Mouse (Mus musculus) bone marrow, adult 2 months (tissue): ENCODE results near the gene Gm10188. TPM values are rescaled to one million over a fixed set of nuclear protein-coding genes. Genes with fewer than 3 reads are reported as not detected.

Source experiments
- H3K27ac ChIP-seq: fragments of 200-500 bp; 2 replicates; pipeline ENCODE4 v1.5.1; 2012; ENCODE audit warnings: low read depth, mild to moderate bottlenecking, control low read depth, inconsistent platforms, low read length; ENCODE audit not compliant: control insufficient read depth, poor library complexity, insufficient read depth
- H3K4me1 ChIP-seq: fragments of 200-500 bp; 2 replicates; pipeline ENCODE4 v1.6.1; 2011; ENCODE audit warnings: low read length; ENCODE audit not compliant: control insufficient read depth, insufficient read depth
- H3K4me3 ChIP-seq: fragments of 200-500 bp; replicated peaks from 2 replicates; pipeline ENCODE3; 2011; ENCODE audit warnings: mild to moderate bottlenecking, low read depth, low read length, control low read depth; ENCODE audit not compliant: control insufficient read depth
- CTCF ChIP-seq: fragments of 200-500 bp; IDR thresholded peaks from 2 replicates; pipeline ENCODE4 v1.5.1; 2011; ENCODE audit warnings: low read length, control low read depth; ENCODE audit not compliant: control insufficient read depth, insufficient read depth
- POLR2A ChIP-seq: fragments of 200-500 bp; IDR thresholded peaks from 2 replicates; pipeline ENCODE4 v1.6.1; 2011; ENCODE audit warnings: low read depth, mild to moderate bottlenecking, control low read depth, low read length, borderline replicate concordance; ENCODE audit not compliant: control insufficient read depth
- WGBS: fragments of 180-500 bp; shearing (Covaris S2); methylation state at CpG from one replicate; pipeline ENCODE4 v1.1.7; 2018; 5-methylcytosine and 5-hydroxymethylcytosine counted together
- polyA plus RNA-seq: library from polyadenylated mRNA; stranded (reverse); fragments of >200 nt; gene quantifications from 2 replicates; pipeline ENCODE4 v1.2.4, GENCODE M21; 2011; ENCODE audit warnings: low replicate concordance; ENCODE audit not compliant: missing spikeins, insufficient read depth, insufficient read length

Gene Gm10188
- polyA plus RNA-seq, 1 experiment = not detected

GRCm38 (mm10) chr1:132264577-132264976, 35.0 kb upstream of the Gm10188 start:
- Histone ChIP-seq H3K4me1 (no peaks in the 10 kb centered on the region), H3K4me3 (no peak overlapping the region), H3K27ac (no peak overlapping the region)
- 45% methylated on average over 7 of the region's 7 CpGs for WGBS
- TF ChIP-seq POLR2A (no peak), CTCF (no peak)

- 86% methylated on average over 4 of the region's 4 CpGs for WGBS
- Histone ChIP-seq H3K4me1 (no peaks in the 10 kb centered on the region), H3K4me3 (no peak overlapping the region), H3K27ac (no peak overlapping the region)
- TF ChIP-seq CTCF = no peak
Measured at GRCm38 (mm10) chr1:132263618-132264017, 34.1 kb upstream of the Gm10188 start.

GRCm38 (mm10) chr1:132261058-132261457, 31.5 kb upstream of the Gm10188 start:
- Histone ChIP-seq H3K4me3 (no peak overlapping the region), H3K27ac (no peak overlapping the region; the same call in 1 of the 2 replicates), H3K4me1 (no peaks in the 10 kb centered on the region)
- WGBS = 58% methylated on average over 5 of the region's 5 CpGs
- TF ChIP-seq CTCF = peak; percentile 6; the same call in 1 of the 2 replicates
- TF ChIP-seq POLR2A = no peak

GRCm38 (mm10) chr1:132260331-132260730, 30.8 kb upstream of the Gm10188 start:
- WGBS = 61% methylated on average over 1 of the region's 1 CpGs
- Histone ChIP-seq H3K4me1 (no peaks in the 10 kb centered on the region), H3K27ac (no peak overlapping the region), H3K4me3 (no peak overlapping the region)
- TF ChIP-seq CTCF (no peak), POLR2A (no peak)

- TF ChIP-seq CTCF = no peak
- TF ChIP-seq POLR2A = no peak
- 82% methylated on average over 6 of the region's 6 CpGs for WGBS
- Histone ChIP-seq H3K4me3 (no peak overlapping the region), H3K4me1 (no peaks in the 10 kb centered on the region), H3K27ac (no peak overlapping the region)
Measured at GRCm38 (mm10) chr1:132254467-132254866, 24.9 kb upstream of the Gm10188 start.

- H3K27ac ChIP-seq = no peak overlapping the region
- 78% methylated on average over 4 of the region's 4 CpGs for WGBS
- no peak for TF ChIP-seq CTCF
- TF ChIP-seq POLR2A = no peak
- no peaks in the 10 kb centered on the region for H3K4me1 ChIP-seq
- H3K4me3 ChIP-seq = no peak overlapping the region
Measured at GRCm38 (mm10) chr1:132246641-132247040, 17.1 kb upstream of the Gm10188 start.

GRCm38 (mm10) chr1:132246137-132246536, 16.6 kb upstream of the Gm10188 start:
- no peak overlapping the region for H3K27ac ChIP-seq
- TF ChIP-seq CTCF (no peak), POLR2A (no peak)
- no peak overlapping the region for H3K4me3 ChIP-seq
- WGBS = 23% methylated on average over 6 of the region's 6 CpGs
- H3K4me1 ChIP-seq = no peaks in the 10 kb centered on the region

- WGBS = 57% methylated on average over 5 of the region's 5 CpGs
- Histone ChIP-seq H3K4me1 (no peaks in the 10 kb centered on the region), H3K4me3 (no peak overlapping the region), H3K27ac (no peak overlapping the region)
- TF ChIP-seq CTCF (no peak), POLR2A (no peak)
Measured at GRCm38 (mm10) chr1:132245010-132245409, 15.4 kb upstream of the Gm10188 start.

- Histone ChIP-seq H3K4me3 (no peak overlapping the region), H3K27ac (no peak overlapping the region), H3K4me1 (no peaks in the 10 kb centered on the region)
- WGBS = 14% methylated on average over 6 of the region's 6 CpGs
- TF ChIP-seq POLR2A = no peak
- TF ChIP-seq CTCF = peak; percentile 72
Measured at GRCm38 (mm10) chr1:132237585-132238159, 8.1 kb upstream of the Gm10188 start.
